Mouse (Mus musculus): ENCODE measurements around the gene S100a7a. TPM values are rescaled to one million over a fixed set of nuclear protein-coding genes. Genes with fewer than 3 reads are reported as not detected.

S100a7a gene
- not detected for total RNA-seq (2023)

GRCm38 (mm10) chr3:90653717-90654116 lies at the start of gene S100a7a:
TSS of gene S100a7a (plus strand) at chr3:90654017.

DNA sequence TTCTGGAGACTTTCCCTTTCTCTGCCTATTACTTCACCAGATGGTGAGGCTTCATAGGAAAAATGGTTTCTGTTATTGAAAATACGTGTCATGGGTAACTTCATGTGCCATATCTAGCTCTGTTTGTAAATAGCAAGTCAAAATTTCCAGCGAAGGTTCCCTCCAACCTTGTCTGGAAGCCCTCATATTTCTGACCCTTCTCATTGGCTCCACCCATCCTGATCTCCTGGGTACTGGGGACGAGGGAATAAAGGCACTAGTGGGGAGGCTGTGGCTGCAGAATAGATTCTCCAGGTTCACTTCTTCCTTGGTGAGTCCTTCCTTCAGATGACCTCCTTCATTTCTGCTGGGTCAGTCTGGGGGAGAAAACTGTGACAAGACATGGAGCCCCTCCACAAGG lies 45.6 kb upstream of the S100a7a start, which contains the start of gene S100a5:
S100a5 (plus strand) TSS at position 301 of the 400 bp plus-strand sequence.

DNA sequence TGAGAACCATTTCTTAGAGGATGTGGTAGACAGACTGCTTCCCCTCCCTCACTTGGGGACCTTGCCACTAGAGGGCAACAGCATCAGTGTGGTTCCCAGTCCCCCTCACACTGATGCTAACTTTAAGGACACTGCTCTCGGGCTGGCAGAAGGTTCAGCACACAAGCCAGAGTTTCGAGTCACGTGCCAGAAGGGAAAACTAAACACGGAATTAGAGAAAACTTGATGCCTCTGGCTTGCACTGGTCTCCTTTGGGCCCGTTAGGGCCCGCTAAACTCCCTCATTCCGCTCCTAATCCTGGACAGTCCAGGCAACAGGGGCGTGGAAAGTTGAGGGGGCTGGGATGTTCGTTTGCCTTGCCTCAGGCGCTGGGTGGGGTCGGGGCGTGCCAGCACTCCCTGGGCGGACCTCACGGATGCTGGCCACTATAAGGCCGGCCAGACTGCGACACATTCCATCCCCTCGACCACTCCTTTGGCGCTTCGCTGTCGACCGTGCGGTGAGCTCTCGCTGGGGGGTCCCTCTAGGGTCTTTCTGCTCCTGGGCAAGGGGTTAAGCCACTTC lies 41.0 kb upstream of the S100a7a start, which contains the start of gene S100a6:
S100a6 (plus strand) TSS at position 155 of the 564 bp plus-strand sequence.

DNA sequence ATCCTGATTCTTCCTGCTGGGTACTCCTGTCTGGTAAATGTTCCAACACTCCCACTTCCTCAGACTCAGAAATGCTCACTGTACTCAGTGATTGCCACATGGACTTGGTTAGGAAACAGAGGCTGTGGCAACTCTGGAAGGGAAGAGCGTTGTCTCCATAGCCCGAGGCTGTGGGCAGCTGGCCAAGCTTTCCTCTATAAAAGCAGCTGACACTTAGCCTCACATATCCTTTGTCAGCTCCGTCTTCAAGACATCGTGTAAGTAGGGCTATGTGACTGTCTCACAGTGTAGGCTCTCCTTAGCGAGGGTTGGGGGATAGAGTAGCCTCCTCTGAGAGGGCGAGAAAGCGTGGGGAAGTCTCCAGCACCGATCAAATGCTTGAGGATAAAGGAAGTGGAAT lies 15.0 kb downstream of the S100a7a start, which contains the start of gene S100a8:
S100a8 (plus strand) TSS at position 133 of the 400 bp plus-strand sequence.

DNA sequence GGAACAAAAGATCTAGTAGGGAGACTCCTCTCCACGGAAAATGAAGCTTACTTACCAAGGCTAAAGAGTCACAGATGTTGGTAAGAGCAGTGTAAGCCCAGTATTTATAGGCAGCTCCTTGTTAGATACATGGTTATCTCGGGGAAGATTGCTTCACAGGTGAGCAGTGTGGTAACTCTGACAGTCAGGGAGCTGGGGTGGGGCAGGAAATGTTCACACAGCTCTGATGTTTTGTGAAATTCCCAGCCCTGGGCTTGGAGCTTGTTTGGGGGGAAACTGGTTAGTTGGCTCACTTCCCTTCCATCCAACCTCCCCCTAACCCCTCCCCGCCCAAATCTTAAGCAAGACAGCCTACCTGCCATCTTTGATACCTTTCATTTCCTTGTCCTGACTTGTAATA lies 41.8 kb downstream of the S100a7a start, which contains the start of gene S100a9:
S100a9 (minus strand) TSS at position 109 of the 400 bp plus-strand sequence.

Other genes with a start within 250 kb of the S100a7a start
- 46.2 TPM for gene Ints3, start 220.4 kb upstream of the S100a7a start, total RNA-seq (2023)
- not detected for gene Npr1, start 188.2 kb upstream of the S100a7a start, total RNA-seq (2023)
- gene Ilf2, start 177.9 kb upstream of the S100a7a start, total RNA-seq (2023): 87.3 TPM
- 39.5 TPM for gene Snapin, start 163.0 kb upstream of the S100a7a start, total RNA-seq (2023)
- gene Chtop, start 144.5 kb upstream of the S100a7a start, total RNA-seq (2023): 191 TPM
- gene S100a1, start 139.6 kb upstream of the S100a7a start, total RNA-seq (2023): 3.9 TPM
- 23.9 TPM for gene S100a13, start 139.6 kb upstream of the S100a7a start, total RNA-seq (2023)
- gene S100a14, start 127.2 kb upstream of the S100a7a start, total RNA-seq (2023): 0.86 TPM
- gene S100a16, start 116.8 kb upstream of the S100a7a start, total RNA-seq (2023): not detected
- not detected for gene S100a3, start 93.4 kb upstream of the S100a7a start, total RNA-seq (2023)
- not detected for gene S100a2, start 63.8 kb upstream of the S100a7a start, total RNA-seq (2023)
- gene Gm42674, start 52.1 kb upstream of the S100a7a start, total RNA-seq (2023): not detected
- 7.6 TPM for gene S100a4, start 50.2 kb upstream of the S100a7a start, total RNA-seq (2023)
- gene S100a5, start 45.5 kb upstream of the S100a7a start, total RNA-seq (2023): not detected
- 8.8 TPM for gene S100a6, start 41.1 kb upstream of the S100a7a start, total RNA-seq (2023)
- 24.0 TPM for gene S100a8, start 15.0 kb downstream of the S100a7a start, total RNA-seq (2023)
- gene S100a9, start 41.7 kb downstream of the S100a7a start, total RNA-seq (2023): 28.6 TPM
- not detected for gene Pglyrp4, start 72.9 kb downstream of the S100a7a start, total RNA-seq (2023)
- gene Gm5849, start 123.9 kb downstream of the S100a7a start, total RNA-seq (2023): not detected

Data from CD8-positive naive resting alpha-beta T cell, adult 57 days (primary cell).